Mouse (Mus musculus): Measurements from ENCODE around the gene Cav2. TPM values are rescaled to one million over a fixed set of nuclear protein-coding genes. Genes with fewer than 3 reads are reported as not detected.

The Cav2 gene
- polyA plus RNA-seq, 1 experiment from 2014 or later, result 26.4 TPM

DNA sequence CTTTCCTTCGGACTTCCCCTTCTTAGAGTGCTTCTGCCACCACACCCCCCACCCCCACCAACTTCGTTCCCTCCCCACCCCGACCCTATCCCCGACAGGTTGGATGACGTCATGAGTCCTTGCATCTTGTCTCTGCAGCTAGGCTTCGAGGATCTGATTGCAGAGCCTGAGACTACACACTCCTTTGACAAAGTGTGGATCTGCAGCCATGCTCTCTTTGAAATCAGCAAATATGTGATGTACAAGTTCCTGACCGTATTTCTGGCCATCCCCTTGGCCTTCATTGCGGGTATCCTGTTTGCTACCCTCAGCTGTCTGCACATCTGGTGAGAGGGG lies 740 bp downstream of the Cav2 start:
- no peaks in the 10 kb centered on the region for H3K9me3 ChIP-seq (ENCODE audit: control insufficient read depth)
- no peak for TF ChIP-seq CTCF (IDR thresholded peaks at IDR 0.05; ENCODE audit: low read depth)
- peak overlapping the region; percentile 87 for H3K4me2 ChIP-seq (replicated peaks; ENCODE audit: low read depth)
- H3K9ac ChIP-seq (ENCODE audit: low read depth, low read length), result no peak overlapping the region
- no peaks in the 10 kb centered on the region; the same call in 1 of the 2 replicates for H3K4me1 ChIP-seq (replicated peaks; ENCODE audit: control insufficient read depth, insufficient read depth, low read length)
- no peaks in the 10 kb centered on the region for H3K36me3 ChIP-seq (ENCODE audit: control insufficient read depth, insufficient read depth)
- H3K27ac ChIP-seq (ENCODE audit: low read depth, low read length), result no peak overlapping the region
- 27% methylated on average over 8 of the region's 8 CpGs for WGBS
- no peaks in the 10 kb centered on the region for H3K27me3 ChIP-seq (replicated peaks; ENCODE audit: control insufficient read depth, insufficient read depth, low read length)
- 0 out of 2 replicates have a peak, but pooled peaks have one; percentile 4 for ATAC-seq
- H3K4me3 ChIP-seq (ENCODE audit: low read depth, low read length), result peak overlapping the region; percentile 46

DNA sequence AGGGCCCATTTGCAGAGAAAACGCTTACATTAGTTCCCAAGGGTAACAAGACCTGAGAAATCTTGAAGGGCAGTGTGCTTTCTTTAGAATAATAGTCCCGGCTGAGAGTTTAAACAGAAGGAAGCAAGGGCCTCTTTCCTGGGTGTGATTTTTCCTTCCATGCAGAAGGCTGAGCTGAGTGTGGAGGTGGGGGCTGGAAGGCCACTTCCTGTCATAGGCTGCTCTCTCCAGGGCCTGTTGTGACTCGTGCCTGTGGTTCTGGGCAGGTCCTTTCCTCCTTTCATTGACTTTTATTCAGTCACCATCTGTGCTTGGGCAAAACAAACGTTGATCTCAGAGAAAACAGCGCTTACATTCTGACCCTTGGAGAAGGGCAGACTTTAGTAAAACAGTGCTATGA lies 1.2 kb downstream of the Cav2 start:
- no peaks in the 10 kb centered on the region; the same call in 1 of the 2 replicates for H3K4me1 ChIP-seq (replicated peaks; ENCODE audit: control insufficient read depth, insufficient read depth, low read length)
- H3K9me3 ChIP-seq (ENCODE audit: control insufficient read depth), result no peaks in the 10 kb centered on the region
- peak overlapping the region; percentile 46; the same call in 1 of the 2 replicates for H3K4me3 ChIP-seq (ENCODE audit: low read depth, low read length)
- no peak for TF ChIP-seq CTCF (IDR thresholded peaks at IDR 0.05; ENCODE audit: low read depth)
- H3K36me3 ChIP-seq (ENCODE audit: control insufficient read depth, insufficient read depth), result no peaks in the 10 kb centered on the region
- WGBS, result 53% methylated on average over 5 of the region's 5 CpGs
- no peak overlapping the region for H3K27ac ChIP-seq (ENCODE audit: low read depth, low read length)
- no peak overlapping the region for H3K9ac ChIP-seq (ENCODE audit: low read depth, low read length)
- peak overlapping the region; percentile 87 for H3K4me2 ChIP-seq (replicated peaks; ENCODE audit: low read depth)
- no peaks in the 10 kb centered on the region for H3K27me3 ChIP-seq (replicated peaks; ENCODE audit: control insufficient read depth, insufficient read depth, low read length)
- ATAC-seq, result no peak

DNA sequence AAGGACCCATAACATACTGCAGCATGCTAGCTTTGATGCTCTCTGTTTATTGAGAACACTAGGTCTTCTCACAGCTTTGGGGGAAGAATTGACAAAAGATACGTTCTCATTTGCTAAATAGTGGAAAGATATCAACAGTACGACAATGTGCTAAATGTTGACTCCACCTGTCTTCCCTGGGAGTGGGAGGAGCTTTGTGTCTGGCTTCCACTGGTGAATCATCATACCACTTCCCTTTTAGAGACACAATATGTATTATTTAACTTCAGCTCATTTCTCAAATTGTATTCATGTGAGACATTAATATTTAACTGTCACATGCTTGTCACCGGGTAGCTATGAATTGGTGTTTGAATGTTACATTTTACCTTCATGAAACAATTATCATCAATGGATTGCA lies 2.8 kb downstream of the Cav2 start:
- Histone ChIP-seq H3K4me1 (replicated peaks; ENCODE audit: control insufficient read depth, insufficient read depth, low read length) (no peaks in the 10 kb centered on the region; the same call in 1 of the 2 replicates), H3K4me3 (ENCODE audit: low read depth, low read length) (no peak overlapping the region), H3K27ac (ENCODE audit: low read depth, low read length) (no peak overlapping the region), H3K9ac (ENCODE audit: low read depth, low read length) (no peak overlapping the region), H3K36me3 (ENCODE audit: control insufficient read depth, insufficient read depth) (no peaks in the 10 kb centered on the region), H3K27me3 (replicated peaks; ENCODE audit: control insufficient read depth, insufficient read depth, low read length) (no peaks in the 10 kb centered on the region), H3K9me3 (ENCODE audit: control insufficient read depth) (no peaks in the 10 kb centered on the region), H3K4me2 (replicated peaks; ENCODE audit: low read depth) (no peak overlapping the region)
- WGBS, result 62% methylated on average over 3 of the region's 3 CpGs
- no peak for ATAC-seq
- TF ChIP-seq CTCF (IDR thresholded peaks at IDR 0.05; ENCODE audit: low read depth), result no peak

DNA sequence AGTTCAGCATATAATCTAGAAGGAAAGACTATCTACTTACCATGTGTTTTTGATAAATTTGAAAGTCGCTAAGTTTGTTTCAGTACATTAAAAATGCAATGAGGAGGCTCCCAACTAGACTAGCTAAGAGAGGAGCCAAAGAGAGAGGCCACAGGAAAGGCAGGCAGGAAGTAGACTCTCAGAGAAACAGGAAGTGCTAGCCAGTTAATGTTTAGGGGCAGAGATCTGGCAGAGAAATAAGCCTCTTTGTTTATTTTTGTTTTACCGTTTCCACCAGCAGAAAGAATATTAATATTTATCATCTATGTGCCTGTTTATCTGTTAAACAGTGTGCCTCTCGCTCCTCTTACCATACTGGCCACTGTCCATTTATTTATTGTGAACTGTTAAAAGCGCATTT lies 5.4 kb downstream of the Cav2 start:
- H3K27ac ChIP-seq (ENCODE audit: low read depth, low read length), result no peak overlapping the region
- no peaks in the 10 kb centered on the region for H3K36me3 ChIP-seq (ENCODE audit: control insufficient read depth, insufficient read depth)
- WGBS, result 56% methylated on average over 4 of the region's 4 CpGs
- H3K4me3 ChIP-seq (ENCODE audit: low read depth, low read length), result no peak overlapping the region
- no peak overlapping the region for H3K9ac ChIP-seq (ENCODE audit: low read depth, low read length)
- no peak for TF ChIP-seq CTCF (IDR thresholded peaks at IDR 0.05; ENCODE audit: low read depth)
- ATAC-seq, result no peak
- H3K4me2 ChIP-seq (replicated peaks; ENCODE audit: low read depth), result no peak overlapping the region
- H3K9me3 ChIP-seq (ENCODE audit: control insufficient read depth), result no peaks in the 10 kb centered on the region
- H3K4me1 ChIP-seq (replicated peaks; ENCODE audit: control insufficient read depth, insufficient read depth, low read length), result no peaks in the 10 kb centered on the region; the same call in 1 of the 2 replicates
- H3K27me3 ChIP-seq (replicated peaks; ENCODE audit: control insufficient read depth, insufficient read depth, low read length), result no peaks in the 10 kb centered on the region

DNA sequence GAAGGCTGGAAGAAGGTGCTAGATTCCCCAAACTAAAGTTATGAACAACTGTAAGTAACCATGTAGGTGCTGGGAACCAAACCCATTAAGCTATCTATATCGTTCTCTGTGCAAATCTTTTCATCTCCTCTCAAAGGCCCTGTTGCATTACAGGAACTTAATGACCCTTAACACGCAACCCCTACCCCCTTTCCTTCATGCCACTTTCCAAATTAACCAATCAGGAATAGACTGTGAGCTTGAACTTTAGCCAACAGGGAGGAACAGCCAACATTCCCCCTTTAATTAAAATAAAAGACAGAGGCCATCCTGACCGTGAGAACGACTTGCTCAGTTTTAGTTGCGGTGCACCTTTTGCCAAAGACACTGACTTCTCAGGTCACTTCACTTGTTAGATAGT lies 14.1 kb downstream of the Cav2 start:
- no peak overlapping the region for H3K27ac ChIP-seq (ENCODE audit: low read depth, low read length)
- no peak for TF ChIP-seq CTCF (IDR thresholded peaks at IDR 0.05; ENCODE audit: low read depth)

DNA sequence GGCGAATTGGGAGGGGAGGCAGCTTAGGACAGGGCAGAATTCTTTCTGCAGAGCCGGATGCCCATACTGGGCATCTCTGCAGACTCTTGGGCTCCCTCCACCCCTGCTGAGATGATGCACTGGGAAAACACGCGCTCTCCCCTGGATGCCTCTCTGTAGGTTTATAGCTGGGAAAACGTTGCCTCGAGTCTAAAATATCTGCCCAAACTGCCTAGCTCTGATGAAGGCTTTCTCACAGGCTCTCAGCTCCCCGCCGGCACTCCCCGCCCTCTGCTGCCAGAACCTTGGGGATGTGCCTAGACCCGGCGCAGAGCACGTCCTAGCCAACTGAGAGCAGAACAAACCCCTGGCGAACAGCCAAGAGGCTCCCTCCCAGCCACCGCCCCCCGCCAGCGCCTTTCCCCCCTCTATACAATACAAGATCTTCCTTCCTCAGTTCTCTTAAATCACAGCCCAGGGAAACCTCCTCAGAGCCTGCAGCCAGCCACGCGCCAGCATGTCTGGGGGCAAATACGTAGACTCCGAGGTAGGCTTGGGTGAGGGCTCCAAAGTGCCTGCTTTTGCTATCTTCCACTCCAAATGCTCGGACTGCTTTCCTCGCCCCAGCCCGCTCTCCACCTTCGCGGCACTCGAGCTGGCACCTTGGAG lies 25.1 kb downstream of the Cav2 start, which contains the start of gene Cav1:
Gene Cav1 (plus strand): TSS at position 382 of the 648 bp plus-strand sequence.
- H3K27ac ChIP-seq (ENCODE audit: low read depth, low read length), result peak within 1 kb of the TSS; percentile 42
- under 1% methylated on average over 26 of the region's 26 CpGs for WGBS
- peak; percentile 31 for ATAC-seq
- peak; percentile 40 for TF ChIP-seq CTCF (IDR thresholded peaks at IDR 0.05; ENCODE audit: low read depth)
- peak within 1 kb of the TSS; percentile 43; the same call in 1 of the 2 replicates for H3K9ac ChIP-seq (ENCODE audit: low read depth, low read length)
- H3K36me3 ChIP-seq (ENCODE audit: control insufficient read depth, insufficient read depth), result no peaks in the 10 kb centered on the region
- H3K4me3 ChIP-seq (ENCODE audit: low read depth, low read length), result peak within 1 kb of the TSS; percentile 51
- H3K4me2 ChIP-seq (replicated peaks; ENCODE audit: low read depth), result peak within 1 kb of the TSS; percentile 77
- peaks cover 6% of the 10 kb centered on the region; the same call in 1 of the 2 replicates for H3K4me1 ChIP-seq (replicated peaks; ENCODE audit: control insufficient read depth, insufficient read depth, low read length)
- peaks cover 13% of the 10 kb centered on the region; the same call in 1 of the 2 replicates for H3K27me3 ChIP-seq (replicated peaks; ENCODE audit: control insufficient read depth, insufficient read depth, low read length)
- no peaks in the 10 kb centered on the region for H3K9me3 ChIP-seq (ENCODE audit: control insufficient read depth)

More for the DNA sequence above, 14.1 kb downstream of the Cav2 start:
- Histone ChIP-seq H3K9me3 (ENCODE audit: control insufficient read depth) (no peaks in the 10 kb centered on the region), H3K4me3 (ENCODE audit: low read depth, low read length) (no peak overlapping the region), H3K27me3 (replicated peaks; ENCODE audit: control insufficient read depth, insufficient read depth, low read length) (no peaks in the 10 kb centered on the region), H3K4me2 (replicated peaks; ENCODE audit: low read depth) (no peak overlapping the region), H3K9ac (ENCODE audit: low read depth, low read length) (no peak overlapping the region), H3K4me1 (replicated peaks; ENCODE audit: control insufficient read depth, insufficient read depth, low read length) (no peaks in the 10 kb centered on the region), H3K36me3 (ENCODE audit: control insufficient read depth, insufficient read depth) (no peaks in the 10 kb centered on the region)
- no peak for ATAC-seq
- WGBS, result 87% methylated on average over 5 of the region's 5 CpGs

Data from intestine, postnatal 0 days (tissue).